Mouse (Mus musculus) cerebellum, adult 18-20 months (tissue): ENCODE measurements at regions not wholly inside any gene's neighbourhood (a gene's known extent, or its start where the extent isn't known, plus 50 kb on each side); places are given as distances from the start of the nearest gene placed in this dataset.

ENCODE experiments used
- DNase-seq, 2 experiments: peaks; one replicate each; pipeline ENCODE4 v3.0.0; 2021

DNA sequence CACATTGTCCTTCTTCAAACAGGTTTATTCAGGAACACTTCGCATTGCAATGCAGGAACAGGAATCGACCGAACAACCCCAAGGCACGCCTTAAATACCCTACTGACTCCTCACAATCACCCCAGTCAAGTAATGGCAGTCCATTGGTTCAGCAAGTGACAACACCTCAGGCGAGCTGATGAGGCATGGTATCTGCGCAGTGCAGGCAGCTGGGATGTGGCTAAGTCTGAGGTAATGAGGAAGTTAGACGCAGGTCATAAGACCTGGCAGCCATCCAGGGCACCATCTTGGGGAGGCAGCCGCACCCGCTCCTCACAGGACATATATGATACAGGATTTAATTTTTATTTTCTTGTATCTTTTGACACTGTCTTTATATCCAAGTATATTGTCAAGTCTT, 1251.6 kb downstream of the Basp1 start:
- DNase-seq: no peak

DNA sequence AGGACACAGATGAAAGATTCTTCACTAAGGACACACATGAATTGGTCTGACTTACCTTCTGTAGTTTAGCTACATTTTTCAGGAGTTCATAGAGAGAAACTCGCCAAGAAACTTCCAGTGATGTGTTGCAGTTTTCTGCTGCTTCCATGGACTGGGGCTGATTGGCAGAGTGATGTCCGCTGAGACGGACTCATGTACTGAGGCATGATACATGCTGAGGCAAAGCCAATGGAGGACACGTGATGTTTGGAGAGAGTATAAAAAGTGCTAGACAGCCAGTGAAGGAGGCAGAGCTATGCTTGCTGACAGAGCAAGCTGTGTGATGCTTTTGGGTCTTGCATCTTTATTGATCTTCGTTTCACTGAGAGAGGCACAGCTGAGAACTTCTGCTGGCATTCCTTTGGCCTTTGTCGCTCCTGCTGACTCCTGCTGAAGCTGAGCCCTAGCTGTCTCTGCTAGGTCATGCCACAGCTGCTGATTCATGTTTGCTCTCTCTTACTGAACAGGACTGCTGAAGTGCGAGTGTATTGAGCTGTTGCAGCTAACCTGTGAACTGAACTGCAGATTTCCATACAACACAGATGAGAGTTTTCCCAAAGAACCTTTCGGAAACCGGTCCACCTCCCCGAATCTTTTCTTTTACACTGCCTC, 1255.7 kb downstream of the Basp1 start:
- DNase-seq: no peak

DNA sequence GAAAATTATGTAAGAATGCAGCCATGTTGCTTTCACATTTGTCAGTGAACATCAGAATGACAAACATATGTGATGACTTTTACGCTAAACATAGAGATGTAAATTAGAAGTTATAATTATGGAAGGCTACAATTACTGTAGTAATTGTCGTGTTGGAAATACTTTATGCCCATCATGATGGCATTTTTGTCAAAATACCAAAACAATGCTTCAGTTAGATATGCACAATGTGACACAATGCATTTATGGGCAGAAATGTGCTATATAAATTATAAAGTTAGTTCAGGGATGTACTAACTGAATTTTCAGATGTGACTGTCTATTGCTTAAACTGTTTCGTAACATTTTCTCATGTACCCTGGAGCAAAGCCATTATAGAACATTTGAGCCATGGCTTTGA, 1259.3 kb downstream of the Basp1 start:
- no peak for DNase-seq

DNA sequence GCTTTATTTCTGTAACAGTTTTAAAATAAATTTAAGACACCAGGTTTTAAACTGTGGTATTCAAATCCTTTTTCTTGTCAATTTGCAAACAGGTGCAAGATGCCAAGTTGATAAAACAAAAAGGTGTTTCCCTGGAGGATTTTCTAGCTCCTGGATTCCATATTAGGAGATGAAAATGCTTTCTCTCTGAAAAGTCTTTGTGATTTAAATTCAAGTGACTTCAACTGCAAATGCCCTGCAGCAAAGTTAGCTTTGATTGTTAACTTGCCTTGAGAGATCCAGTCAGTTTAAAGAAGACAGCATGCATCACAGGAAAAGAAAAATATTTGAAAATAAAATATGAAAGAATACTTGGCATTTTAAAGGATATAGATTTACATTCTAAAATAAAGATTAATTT, 1289.3 kb downstream of the Basp1 start:
- no peak for DNase-seq

DNA sequence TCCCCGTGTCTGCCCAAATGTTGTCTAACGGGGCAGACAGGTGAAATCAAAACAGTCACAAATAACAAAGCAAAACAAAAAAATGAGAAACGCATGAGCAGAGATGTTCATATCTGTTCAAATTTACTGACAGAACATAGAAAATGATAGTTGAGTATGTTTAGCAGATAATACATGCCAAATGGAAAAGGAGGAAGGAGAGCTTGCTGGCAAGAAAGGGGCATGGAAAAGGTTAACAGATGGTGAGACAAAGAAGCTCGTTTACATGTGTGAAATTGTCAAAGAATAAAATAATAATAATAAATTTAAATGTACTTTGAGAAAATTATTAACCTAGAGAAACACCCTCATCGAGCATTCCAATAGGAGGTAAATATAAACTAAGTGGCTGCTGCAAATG, 1327.3 kb downstream of the Basp1 start:
- DNase-seq: no peak

DNA sequence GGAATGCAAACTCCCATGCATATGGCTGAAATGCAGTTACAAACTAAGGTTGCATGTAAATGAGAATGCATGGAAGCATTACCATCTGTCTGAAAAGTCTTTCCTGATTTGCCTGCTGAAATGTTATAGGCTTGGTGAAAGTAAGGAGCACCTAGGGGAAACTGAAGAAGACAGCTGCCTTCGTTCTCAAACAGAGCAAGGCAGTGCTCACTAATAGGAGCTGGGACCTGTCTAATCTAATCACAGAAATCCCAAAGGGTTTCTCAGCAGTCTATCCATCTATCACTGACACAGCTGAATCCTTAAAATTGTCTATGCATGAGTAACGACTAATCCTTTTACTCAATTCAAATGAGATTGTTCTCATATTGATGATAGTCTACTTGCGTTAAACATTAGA, 1360.4 kb downstream of the Basp1 start:
- no peak for DNase-seq

DNA sequence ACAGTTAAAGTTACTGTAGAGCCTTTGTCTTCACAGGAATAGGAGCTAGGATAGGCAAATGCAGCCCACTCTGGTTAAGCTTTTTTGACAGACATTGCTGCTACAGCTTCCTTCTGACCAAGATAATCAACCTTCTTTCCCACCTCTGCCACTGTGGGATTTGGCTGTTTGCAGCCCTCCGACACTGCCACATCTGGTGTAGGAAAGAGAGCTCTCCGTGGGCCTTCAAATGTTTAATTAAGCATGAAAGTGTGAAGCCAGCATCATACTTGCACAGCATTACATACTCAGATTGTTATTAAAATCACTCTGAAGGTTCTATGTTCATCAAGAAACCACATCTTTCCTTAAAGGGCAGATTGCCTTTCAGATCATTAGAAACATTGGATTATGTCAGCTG, 1372.7 kb downstream of the Basp1 start:
- DNase-seq: no peak

DNA sequence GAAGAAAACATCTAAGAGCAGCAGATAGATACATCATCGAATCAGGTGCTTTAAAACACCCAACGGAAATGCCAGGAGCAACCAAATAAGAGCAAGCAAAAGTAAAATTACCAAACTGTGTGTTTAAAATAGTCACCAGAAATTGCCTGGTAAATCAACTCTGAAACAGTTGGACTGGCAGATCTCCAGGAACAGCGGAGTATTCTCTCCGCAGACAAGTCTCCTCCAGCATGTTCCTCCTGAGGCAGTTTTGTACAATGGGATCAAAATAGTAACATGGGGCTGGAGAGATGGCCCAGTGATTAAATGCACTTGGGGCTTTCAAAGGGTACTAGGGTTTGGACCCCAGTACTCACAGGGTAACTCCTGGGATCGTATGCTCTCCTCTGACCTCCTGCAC, 1374.4 kb downstream of the Basp1 start:
- DNase-seq: peak; percentile 40 to 44

DNA sequence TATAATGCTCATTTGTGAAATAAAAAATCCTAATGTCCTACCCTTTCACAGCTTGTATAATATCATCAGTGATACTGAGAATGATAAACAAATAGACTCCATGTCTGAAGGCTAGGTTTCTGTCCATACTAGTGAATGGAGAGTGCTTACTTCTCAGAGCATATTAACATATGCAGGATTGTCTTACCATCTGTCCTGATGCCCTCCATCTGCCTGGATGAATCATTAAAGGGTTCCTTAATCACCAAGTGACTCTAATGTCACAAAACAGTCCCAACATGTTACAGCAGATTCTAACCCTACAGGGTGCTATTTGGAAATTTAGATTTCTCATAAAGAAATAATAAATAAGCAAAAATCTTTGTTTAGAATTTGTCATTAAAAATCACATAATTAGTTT, 1391.4 kb downstream of the Basp1 start:
- peak; percentile 56 to 68 for DNase-seq

DNA sequence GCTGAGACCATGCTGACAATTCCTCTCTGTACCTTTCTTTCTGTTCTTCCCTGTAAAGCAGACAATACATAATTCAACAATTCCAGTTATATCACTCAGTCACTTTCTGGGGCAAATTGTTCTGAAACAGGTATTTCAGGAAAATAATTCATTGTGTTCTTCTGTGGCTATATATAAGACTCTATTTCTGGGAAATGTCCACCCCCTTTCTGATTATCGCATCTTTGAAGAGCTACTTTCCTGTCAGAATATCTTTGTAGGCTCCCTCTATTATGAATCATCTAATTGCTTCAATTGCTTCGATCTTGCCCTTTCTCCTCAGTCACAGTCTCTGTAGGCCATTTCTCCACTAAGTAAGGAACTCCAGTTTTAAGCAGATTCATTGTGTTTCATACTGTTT, 1408.9 kb downstream of the Basp1 start:
- DNase-seq: no peak

DNA sequence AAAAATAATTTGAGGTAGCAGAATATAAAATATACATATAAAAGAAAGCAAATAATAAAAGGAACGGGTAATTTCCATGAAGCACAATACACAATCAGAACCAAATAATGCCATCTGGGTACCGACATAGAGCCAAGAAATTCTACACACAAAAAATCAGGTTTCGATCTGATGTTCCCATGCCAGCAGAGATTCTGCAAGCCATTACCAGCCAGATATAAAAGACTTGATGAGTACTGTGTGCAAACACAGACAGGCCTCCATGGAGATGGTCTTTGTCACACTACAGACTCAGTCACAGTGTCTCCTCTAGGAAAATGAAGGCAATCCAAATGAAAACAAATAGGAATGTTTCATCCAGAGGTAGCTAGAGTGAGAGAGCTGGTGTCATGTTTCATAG, 1430.7 kb downstream of the Cdh18 start:
- peak; percentile 28 to 33 for DNase-seq
